Mouse (Mus musculus) macrophage (primary cell): ENCODE measurements around the gene Vmn1r191. TPM values are rescaled to one million over a fixed set of nuclear protein-coding genes. Genes with fewer than 3 reads are reported as not detected.
"Not testable (repeated sequence)": the region's sequence is repeated elsewhere in the genome, so short reads cannot be mapped to it uniquely, and the experiment has no call there.

Source experiments
- H3K27ac ChIP-seq: fragments of 350-480 bp; formaldehyde crosslinking; 2 replicates; pipeline ENCODE4 v1.9.0; 2021
- H3K36me3 ChIP-seq: fragments of 350-480 bp; formaldehyde crosslinking; 2 replicates; pipeline ENCODE4 v1.9.0; 2021; ENCODE audit errors: inconsistent target
- H3K4me3 ChIP-seq: fragments of 350-480 bp; formaldehyde crosslinking; 2 replicates; pipeline ENCODE4 v1.9.0; 2021; ENCODE audit errors: inconsistent target
- H3K79me2 ChIP-seq: fragments of 350-480 bp; formaldehyde crosslinking; 2 replicates; pipeline ENCODE4 v1.9.0; 2021; ENCODE audit errors: inconsistent target
- WGBS: methylation state at CpG from one replicate; pipeline ENCODE4 v1.1.7; 2026; ENCODE audit warnings: inconsistent platforms; ENCODE audit not compliant: missing documents; 5-methylcytosine and 5-hydroxymethylcytosine counted together
- polyA plus RNA-seq: library from polyadenylated mRNA; stranded (reverse); fragments of 250-400 nt; gene quantifications from 3 replicates; pipeline ENCODE4 v1.2.4, GENCODE M21; 2018; ENCODE audit warnings: inconsistent platforms
- total RNA-seq, 78 experiments: library from RNA; depleted of rRNA; stranded (reverse); fragments of 250-400 nt; gene quantifications; 1 replicate in 9 of 78; 2 replicates in 24 of 78; 3 replicates in 43 of 78; 4 replicates in 2 of 78; pipeline ENCODE4 v1.2.4; 2018; ENCODE audit warnings: inconsistent platforms in 56 of 78

Gene Vmn1r191
- total RNA-seq (2018; cell fraction: chromatin; rRNA removed), result not detected
- total RNA-seq (2018; cell fraction: cytosol; rRNA removed), result not detected
- not detected for total RNA-seq (2018; cell fraction: nucleus; rRNA removed)
- polyA plus RNA-seq, result not detected in 3 replicates

GRCm38 (mm10) chr13:22183869-22184268, at the start of gene Vmn1r191:
Vmn1r191 (minus strand) TSS chr13:22183969.
- Histone ChIP-seq H3K4me3 (no peak within 1 kb of the TSS), H3K27ac (no peak within 1 kb of the TSS), H3K79me2 (no peaks in the 10 kb centered on the region), H3K36me3 (no peaks in the 10 kb centered on the region)
- no CpG with 5 or more reads among the region's 1 CpGs for WGBS

DNA sequence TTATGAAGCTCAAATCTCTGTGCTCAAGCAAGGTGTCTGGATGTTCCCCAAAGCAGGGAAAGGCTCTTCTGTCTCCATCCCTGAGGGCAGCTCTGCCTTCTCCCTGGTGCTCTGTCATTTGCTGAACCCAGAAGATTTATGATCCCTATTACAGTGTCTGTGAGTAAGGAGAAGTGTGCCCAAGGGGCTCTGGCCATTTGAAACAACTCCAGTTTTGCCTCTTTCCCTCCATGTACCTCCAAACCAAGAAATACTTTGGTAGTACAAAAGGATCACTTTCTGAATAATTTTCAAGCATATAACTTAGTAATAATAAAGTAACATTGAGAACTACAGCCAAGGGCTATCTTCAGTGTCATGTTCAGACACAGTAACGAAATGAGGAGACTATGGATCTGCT, 39.3 kb upstream of the Vmn1r191 start, which contains the start of gene Vmn1r193:
Vmn1r193 (minus strand) TSS at position 101 of the 400 bp plus-strand sequence.
- not testable (repeated sequence) for H3K27ac ChIP-seq, H3K4me3 ChIP-seq, H3K36me3 ChIP-seq, H3K79me2 ChIP-seq
- 67% methylated on average over 1 of the region's 1 CpGs for WGBS

GRCm38 (mm10) chr13:22192756-22193155, 9.0 kb upstream of the Vmn1r191 start:
- whole genome bisulfite sequencing, result 86% methylated on average over 3 of the region's 3 CpGs
- not testable (repeated sequence) for H3K79me2 ChIP-seq, H3K36me3 ChIP-seq, H3K27ac ChIP-seq, H3K4me3 ChIP-seq

DNA sequence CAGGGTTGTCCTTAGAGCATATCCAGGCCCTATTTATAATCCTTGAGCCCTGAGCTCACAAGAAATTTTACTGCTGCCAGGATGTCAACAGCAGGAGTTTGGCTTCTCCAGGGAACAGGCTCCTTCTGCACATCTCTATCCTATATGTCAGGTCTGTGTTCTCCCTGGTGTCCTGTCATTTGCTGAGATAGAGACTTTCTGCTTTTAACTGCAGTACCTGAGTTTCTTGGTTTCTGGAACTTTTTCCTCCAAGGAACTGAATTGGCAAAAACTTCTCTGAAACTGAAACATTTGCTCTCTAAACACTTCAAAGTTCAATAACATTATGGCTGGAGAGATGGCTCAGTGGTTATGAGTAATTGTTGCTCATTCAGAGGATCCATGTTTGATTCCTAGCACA, 7.3 kb upstream of the Vmn1r191 start, which contains the start of gene Vmn1r192:
Vmn1r192 (minus strand) TSS at position 101 of the 400 bp plus-strand sequence.
- no peaks in the 10 kb centered on the region for H3K79me2 ChIP-seq
- H3K36me3 ChIP-seq, result no peaks in the 10 kb centered on the region
- H3K27ac ChIP-seq, result no peak within 1 kb of the TSS
- H3K4me3 ChIP-seq, result no peak within 1 kb of the TSS

GRCm38 (mm10) chr13:22190385-22190784, 6.6 kb upstream of the Vmn1r191 start:
- Histone ChIP-seq H3K79me2 (no peaks in the 10 kb centered on the region), H3K4me3 (no peak overlapping the region), H3K27ac (no peak overlapping the region), H3K36me3 (no peaks in the 10 kb centered on the region)
- 83% methylated on average over 2 of the region's 2 CpGs for WGBS

DNA sequence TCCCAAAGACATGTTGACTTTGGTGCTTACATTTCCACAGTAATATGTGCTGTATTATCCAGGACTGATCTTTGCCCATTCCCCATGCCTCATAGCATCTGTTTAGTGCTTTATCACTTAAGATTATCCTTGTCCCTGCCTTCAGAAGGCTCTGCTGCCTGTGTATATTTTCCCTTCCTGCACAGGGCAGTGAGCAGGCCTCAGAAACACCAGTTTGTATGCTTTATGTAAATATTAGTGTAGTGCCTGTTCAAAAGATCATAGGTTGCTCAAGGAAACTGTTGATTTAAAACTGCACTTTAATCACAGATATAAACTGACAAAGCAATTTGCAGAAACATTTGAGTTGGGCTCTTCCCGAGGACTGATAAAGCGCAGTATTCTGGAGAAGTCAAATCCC, 5.5 kb upstream of the Vmn1r191 start:
- no peaks in the 10 kb centered on the region for H3K36me3 ChIP-seq
- H3K27ac ChIP-seq, result no peak overlapping the region
- no peak overlapping the region for H3K4me3 ChIP-seq
- WGBS, result 82% methylated on average over 2 of the region's 2 CpGs
- H3K79me2 ChIP-seq, result no peaks in the 10 kb centered on the region

GRCm38 (mm10) chr13:22168416-22168815, 15.4 kb downstream of the Vmn1r191 start:
- no peaks in the 10 kb centered on the region for H3K36me3 ChIP-seq
- no peak overlapping the region for H3K27ac ChIP-seq
- no peaks in the 10 kb centered on the region for H3K79me2 ChIP-seq
- no peak overlapping the region for H3K4me3 ChIP-seq
- 93% methylated on average over 14 of the region's 15 CpGs for WGBS

DNA sequence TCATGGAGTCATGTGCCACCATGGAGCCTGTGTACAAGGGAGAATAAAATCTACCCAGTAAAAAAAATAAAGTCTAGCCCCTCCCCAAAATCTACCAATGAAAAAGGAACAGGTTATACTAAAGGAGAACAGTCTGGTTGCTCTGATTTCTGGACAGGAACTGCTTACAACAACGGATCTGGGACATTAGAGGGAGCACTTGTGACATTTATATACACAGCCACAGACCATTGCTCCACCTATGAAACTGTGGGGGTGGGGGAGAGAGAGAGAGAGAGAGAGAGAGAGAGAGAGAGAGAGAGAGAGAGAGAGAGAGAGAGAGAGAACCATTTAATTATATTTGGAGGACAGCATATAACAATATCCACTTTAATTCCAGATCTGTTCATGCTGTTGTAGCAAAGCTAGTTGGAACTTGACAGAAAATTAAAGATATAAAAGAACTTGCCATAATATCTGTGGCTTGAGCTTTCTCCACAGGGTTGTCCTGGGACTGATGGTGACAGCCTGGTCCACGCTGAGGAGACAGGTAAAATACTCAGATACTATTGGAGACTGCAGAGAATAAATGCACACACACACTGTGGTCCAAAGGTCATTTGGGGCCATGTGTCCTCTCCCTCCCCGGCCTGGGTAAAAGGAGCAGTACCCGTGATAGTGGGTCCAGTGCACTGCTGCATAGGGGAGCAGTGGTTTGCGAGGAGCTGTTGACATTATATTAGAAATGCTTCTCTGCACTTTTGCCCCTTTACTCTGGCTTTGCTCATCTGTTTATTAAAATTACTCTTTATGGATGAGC, 47.1 kb downstream of the Vmn1r191 start:
- not testable (repeated sequence) for H3K27ac ChIP-seq, H3K79me2 ChIP-seq, H3K36me3 ChIP-seq, H3K4me3 ChIP-seq
- 83% methylated on average over 2 of the region's 5 CpGs for WGBS

Other genes starting within 250 kb of the Vmn1r191 start
- gene Zfp184, start 238.9 kb downstream of the Vmn1r191 start, polyA plus RNA-seq, result 0.14 TPM in 1 of 3 replicates, not detected in the others
- not detected in 3 replicates for gene Pom121l2, start 202.8 kb downstream of the Vmn1r191 start, polyA plus RNA-seq
- 0.52 to 2.6 TPM (median 1.3 TPM) in 3 replicates for gene Prss16, start 174.2 kb downstream of the Vmn1r191 start, polyA plus RNA-seq
- not detected in 3 replicates for gene Hist1h2ah, start 148.4 kb downstream of the Vmn1r191 start, polyA plus RNA-seq
- gene Hist1h2bk, start 148.1 kb downstream of the Vmn1r191 start, polyA plus RNA-seq, result not detected in 3 replicates
- gene Hist1h4i, start 142.6 kb downstream of the Vmn1r191 start, polyA plus RNA-seq, result 2.6 to 11.5 TPM (median 7.3 TPM) in 3 replicates
- gene Hist1h2ag, start 141.0 kb downstream of the Vmn1r191 start, polyA plus RNA-seq, result not detected in 3 replicates
- gene Hist1h2bj, start 140.8 kb downstream of the Vmn1r191 start, polyA plus RNA-seq, result not detected in 3 replicates
- gene Vmn1r188, start 99.5 kb downstream of the Vmn1r191 start, polyA plus RNA-seq, result not detected in 3 replicates
- gene Vmn1r189, start 78.1 kb downstream of the Vmn1r191 start, polyA plus RNA-seq, result not detected in 3 replicates
- gene Vmn1r192, start 7.2 kb upstream of the Vmn1r191 start, polyA plus RNA-seq, result not detected in 3 replicates
- not detected in 3 replicates for gene Vmn1r193, start 39.2 kb upstream of the Vmn1r191 start, polyA plus RNA-seq
- not detected in 3 replicates for gene Vmn1r194, start 60.2 kb upstream of the Vmn1r191 start, polyA plus RNA-seq
- gene Vmn1r195, start 86.6 kb upstream of the Vmn1r191 start, polyA plus RNA-seq, result not detected in 3 replicates
- not detected in 3 replicates for gene Vmn1r196, start 106.0 kb upstream of the Vmn1r191 start, polyA plus RNA-seq
- gene Vmn1r197, start 140.6 kb upstream of the Vmn1r191 start, polyA plus RNA-seq, result not detected in 3 replicates
- gene Vmn1r198, start 166.4 kb upstream of the Vmn1r191 start, polyA plus RNA-seq, result not detected in 3 replicates
- not detected in 3 replicates for gene Vmn1r199, start 195.8 kb upstream of the Vmn1r191 start, polyA plus RNA-seq
- not detected in 3 replicates for gene Vmn1r200, start 206.4 kb upstream of the Vmn1r191 start, polyA plus RNA-seq